Mouse (Mus musculus): ENCODE data around the gene Mcrs1. TPM values are rescaled to one million over a fixed set of nuclear protein-coding genes. Genes with fewer than 3 reads are reported as not detected.
"Not testable (repeated sequence)": the region's sequence is repeated elsewhere in the genome, so short reads cannot be mapped to it uniquely, and the experiment has no call there.

The Mcrs1 gene
- total and polyA plus RNA-seq, 2 experiments from 2014 or later: 231 to 242 TPM

GRCm38 (mm10) chr15:99252381-99253174 lies 817 bp upstream of the Mcrs1 start:
- Histone ChIP-seq H3K36me3 (ENCODE audit: insufficient read depth) (peaks cover 14% of the 10 kb centered on the region), H3K27me3 (ENCODE audit: insufficient read depth, low read length) (no peaks in the 10 kb centered on the region), H3K9me3 (ENCODE audit: low read length) (no peaks in the 10 kb centered on the region), H3K4me1 (ENCODE audit: insufficient read depth) (peaks cover 9% of the 10 kb centered on the region), H3K27ac (ENCODE audit: low read depth, low read length) (peak overlapping the region; percentile 95), H3K9ac (peak overlapping the region; percentile 76), H3K4me3 (ENCODE audit: low read depth, low read length) (peak overlapping the region; percentile 68), H3K4me2 (ENCODE audit: low read depth) (peak overlapping the region; percentile 78)
- peak; percentile 32; the same call in 1 of the 2 replicates for TF ChIP-seq CTCF (IDR thresholded peaks at IDR 0.05; ENCODE audit: low read depth)
- 4% methylated on average over 22 of the region's 22 CpGs for WGBS
- ATAC-seq (peak; percentile 57), DNase-seq (no peak)

- H3K4me1 ChIP-seq (ENCODE audit: insufficient read depth); H3K27ac ChIP-seq (ENCODE audit: low read depth, low read length); H3K27me3 ChIP-seq (ENCODE audit: insufficient read depth, low read length); DNase-seq; ATAC-seq; H3K9me3 ChIP-seq (ENCODE audit: low read length): not testable (repeated sequence)
- Histone ChIP-seq H3K4me3 (ENCODE audit: low read depth, low read length) (peak overlapping the region; percentile 68), H3K9ac (peak overlapping the region; percentile 76), H3K4me2 (ENCODE audit: low read depth) (peak overlapping the region; percentile 69), H3K36me3 (ENCODE audit: insufficient read depth) (peaks cover 29% of the 10 kb centered on the region)
- WGBS: under 1% methylated on average over 14 of the region's 15 CpGs
Observed at GRCm38 (mm10) chr15:99251111-99251510, 650 bp downstream of the Mcrs1 start.

GRCm38 (mm10) chr15:99249938-99250337 lies 1.8 kb downstream of the Mcrs1 start:
- no peaks in the 10 kb centered on the region for H3K27me3 ChIP-seq (ENCODE audit: insufficient read depth, low read length)
- no peak for DNase-seq
- no peak overlapping the region for H3K4me3 ChIP-seq (ENCODE audit: low read depth, low read length)
- H3K4me2 ChIP-seq (ENCODE audit: low read depth): no peak overlapping the region
- no peaks in the 10 kb centered on the region for H3K9me3 ChIP-seq (ENCODE audit: low read length)
- no peak for ATAC-seq
- no peak overlapping the region for H3K9ac ChIP-seq
- H3K36me3 ChIP-seq (ENCODE audit: insufficient read depth): peaks cover 40% of the 10 kb centered on the region
- H3K4me1 ChIP-seq (ENCODE audit: insufficient read depth): peaks cover 9% of the 10 kb centered on the region
- no peak overlapping the region for H3K27ac ChIP-seq (ENCODE audit: low read depth, low read length)
- TF ChIP-seq CTCF (IDR thresholded peaks at IDR 0.05; ENCODE audit: low read depth): no peak
- WGBS: 94% methylated on average over 11 of the region's 11 CpGs

- H3K36me3 ChIP-seq (ENCODE audit: insufficient read depth): peaks cover 49% of the 10 kb centered on the region
- H3K27me3 ChIP-seq (ENCODE audit: insufficient read depth, low read length): no peaks in the 10 kb centered on the region
- no peak overlapping the region for H3K4me3 ChIP-seq (ENCODE audit: low read depth, low read length)
- ATAC-seq (no peak), DNase-seq (peak; percentile 19)
- TF ChIP-seq CTCF (IDR thresholded peaks at IDR 0.05; ENCODE audit: low read depth): no peak
- H3K9me3 ChIP-seq (ENCODE audit: low read length): no peaks in the 10 kb centered on the region
- 79% methylated on average over 9 of the region's 9 CpGs for WGBS
- no peak overlapping the region for H3K4me2 ChIP-seq (ENCODE audit: low read depth)
- H3K27ac ChIP-seq (ENCODE audit: low read depth, low read length): no peak overlapping the region
- no peak overlapping the region for H3K9ac ChIP-seq
- peaks cover 9% of the 10 kb centered on the region for H3K4me1 ChIP-seq (ENCODE audit: insufficient read depth)
Observed at GRCm38 (mm10) chr15:99248972-99249371, 2.8 kb downstream of the Mcrs1 start.

GRCm38 (mm10) chr15:99246736-99247135 lies 5.0 kb downstream of the Mcrs1 start:
- H3K4me3 ChIP-seq (ENCODE audit: low read depth, low read length); H3K9ac ChIP-seq; H3K27me3 ChIP-seq (ENCODE audit: insufficient read depth, low read length); DNase-seq; H3K9me3 ChIP-seq (ENCODE audit: low read length); H3K4me2 ChIP-seq (ENCODE audit: low read depth); H3K27ac ChIP-seq (ENCODE audit: low read depth, low read length); ATAC-seq; H3K4me1 ChIP-seq (ENCODE audit: insufficient read depth): not testable (repeated sequence)
- peaks cover 67% of the 10 kb centered on the region for H3K36me3 ChIP-seq (ENCODE audit: insufficient read depth)
- WGBS: 84% methylated on average over 6 of the region's 6 CpGs

GRCm38 (mm10) chr15:99242045-99242444 lies 9.7 kb downstream of the Mcrs1 start:
- no peak for ATAC-seq
- no peak overlapping the region for H3K27ac ChIP-seq (ENCODE audit: low read depth, low read length)
- no peak overlapping the region for H3K4me2 ChIP-seq (ENCODE audit: low read depth)
- no peaks in the 10 kb centered on the region for H3K9me3 ChIP-seq (ENCODE audit: low read length)
- 91% methylated on average over 10 of the region's 10 CpGs for WGBS
- no peaks in the 10 kb centered on the region for H3K4me1 ChIP-seq (ENCODE audit: insufficient read depth)
- peaks cover 63% of the 10 kb centered on the region for H3K36me3 ChIP-seq (ENCODE audit: insufficient read depth)
- no peak overlapping the region for H3K9ac ChIP-seq
- no peak for TF ChIP-seq CTCF (IDR thresholded peaks at IDR 0.05; ENCODE audit: low read depth)
- H3K4me3 ChIP-seq (ENCODE audit: low read depth, low read length): no peak overlapping the region
- no peak for DNase-seq
- H3K27me3 ChIP-seq (ENCODE audit: insufficient read depth, low read length): no peaks in the 10 kb centered on the region

- Histone ChIP-seq H3K36me3 (ENCODE audit: insufficient read depth) (peaks cover 55% of the 10 kb centered on the region), H3K27me3 (ENCODE audit: insufficient read depth, low read length) (no peaks in the 10 kb centered on the region), H3K27ac (ENCODE audit: low read depth, low read length) (no peak overlapping the region), H3K4me2 (ENCODE audit: low read depth) (no peak overlapping the region), H3K4me3 (ENCODE audit: low read depth, low read length) (no peak overlapping the region), H3K4me1 (ENCODE audit: insufficient read depth) (no peaks in the 10 kb centered on the region), H3K9me3 (ENCODE audit: low read length) (no peaks in the 10 kb centered on the region), H3K9ac (no peak overlapping the region)
- DNase-seq: no peak
- WGBS: 80% methylated on average over 4 of the region's 4 CpGs
- no peak for ATAC-seq
- no peak for TF ChIP-seq CTCF (IDR thresholded peaks at IDR 0.05; ENCODE audit: low read depth)
Observed at GRCm38 (mm10) chr15:99241249-99241648, 10.5 kb downstream of the Mcrs1 start.

Measured in forebrain, postnatal 0 days (tissue).